Mouse (Mus musculus) erythroblast, embryonic 14.5 days (primary cell): Measurements from ENCODE around the gene Pycr1.

Experiments
- GATA1 ChIP-seq: IDR thresholded peaks from 2 replicates; pipeline ENCODE4 v1.6.1; 2012; ENCODE audit warnings: low read length, inconsistent platforms, mixed read lengths
- TAL1 ChIP-seq: IDR thresholded peaks from 3 replicates; pipeline ENCODE4 v1.6.1; 2012; ENCODE audit warnings: low read length, inconsistent platforms, mixed read lengths

GRCm38 (mm10) chr11:120630881-120631725 lies 12.5 kb downstream of the Pycr1 start:
- TF ChIP-seq GATA1 (no peak), TAL1 (no peak)
